Comparison of ENCODE assay signal across 8 mouse cellular contexts in the genomic region with DNA sequence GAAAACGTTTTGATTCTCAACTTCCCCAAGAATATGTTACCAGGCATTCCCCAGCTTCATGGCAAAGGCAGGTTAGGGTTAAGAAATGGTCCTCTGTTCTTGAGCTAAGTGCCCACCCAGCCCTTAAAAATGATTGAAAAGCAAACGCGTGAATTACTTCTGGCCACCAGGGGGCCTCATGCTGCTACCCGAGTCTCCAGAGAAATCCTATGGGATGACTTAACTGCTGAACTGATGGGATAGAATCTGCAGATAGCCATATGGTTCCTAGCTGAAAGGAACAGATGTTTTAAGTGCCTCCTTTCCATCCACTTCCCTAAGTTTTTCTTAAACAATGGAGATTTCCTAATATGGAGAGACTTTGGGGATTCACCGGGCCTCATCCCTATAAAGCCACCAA. TPM values are rescaled to one million over a fixed set of nuclear protein-coding genes. Genes with fewer than 3 reads are reported as not detected.
DNase-seq lines count a peak whose midpoint lies in the region; ATAC-seq and TF ChIP-seq lines count a peak whose summit lies in the region.
"Had no signal": no experiment of that assay in that cellular context is flagged by ENCODE, and none has a peak within 500 bp of the region (broad histone marks: within the 10 kb centered on the region; RNA-seq: fewer than 3 reads in every experiment).

No protein-coding gene starts in this region.

- no peak overlapping the region for H3K4me3 ChIP-seq in kidney, postnatal 0 days (replicated peaks; ENCODE audit: low read depth, low read length)
- no peak overlapping the region for H3K4me3 ChIP-seq in kidney, embryonic 14.5 days (ENCODE audit: low read length)
- H3K4me3 ChIP-seq in intestine, embryonic 14.5 days (ENCODE audit: low read depth, low read length) = no peak overlapping the region
- H3K4me3 ChIP-seq: limb, embryonic 13.5 days had no signal

- TF ChIP-seq CTCF in kidney, postnatal 0 days (IDR thresholded peaks at IDR 0.05; ENCODE audit: low read depth) = peak; percentile 80

- DNase-seq in kidney, postnatal 0 days (ENCODE audit: low spot score) = peak; percentile 80
- DNase-seq in MN1 (ENCODE audit: low spot score) = peak; percentile 31
- DNase-seq in adrenal gland, postnatal 36 days = peak; percentile 40 to 70
- peak; percentile 68 for DNase-seq in intestine, embryonic 14.5 days (ENCODE audit: low spot score)
- DNase-seq in lung, postnatal 36 days = peak; percentile 81
- DNase-seq in urinary bladder, postnatal 14 days (ENCODE audit: low spot score) = no peak

- H3K4me2 ChIP-seq in kidney, postnatal 0 days (ENCODE audit: low read length) = no peak overlapping the region
- no peak overlapping the region for H3K4me2 ChIP-seq in kidney, embryonic 14.5 days (replicated peaks; ENCODE audit: low read depth, low read length)
- no peak overlapping the region for H3K4me2 ChIP-seq in intestine, embryonic 14.5 days (ENCODE audit: low read length)
- H3K4me2 ChIP-seq: limb, embryonic 13.5 days had no signal

- no peaks in the 10 kb centered on the region for H3K27me3 ChIP-seq in kidney, postnatal 0 days (ENCODE audit: insufficient read depth, low read length)
- H3K27me3 ChIP-seq in kidney, embryonic 14.5 days (ENCODE audit: control insufficient read depth, insufficient read depth, low read length) = no peaks in the 10 kb centered on the region
- no peaks in the 10 kb centered on the region for H3K27me3 ChIP-seq in intestine, embryonic 14.5 days (replicated peaks; ENCODE audit: control insufficient read depth, insufficient read depth, low read length)
- H3K27me3 ChIP-seq: limb, embryonic 13.5 days had no signal

- H3K27ac ChIP-seq in kidney, postnatal 0 days = no peak overlapping the region
- no peak overlapping the region for H3K27ac ChIP-seq in kidney, embryonic 14.5 days (ENCODE audit: low read depth, low read length)
- H3K27ac ChIP-seq in intestine, embryonic 14.5 days (ENCODE audit: low read depth) = no peak overlapping the region
- H3K27ac ChIP-seq: limb, embryonic 13.5 days had no signal

- H3K9me3 ChIP-seq in kidney, postnatal 0 days (replicated peaks; ENCODE audit: low read length) = no peaks in the 10 kb centered on the region
- H3K9me3 ChIP-seq in kidney, embryonic 14.5 days (ENCODE audit: control insufficient read depth, low read length) = peaks cover 5% of the 10 kb centered on the region; the same call in 1 of the 2 replicates
- no peaks in the 10 kb centered on the region for H3K9me3 ChIP-seq in intestine, embryonic 14.5 days (ENCODE audit: control insufficient read depth, low read length)

- H3K36me3 ChIP-seq in kidney, postnatal 0 days (ENCODE audit: insufficient read depth, low read length) = no peaks in the 10 kb centered on the region
- H3K36me3 ChIP-seq in kidney, embryonic 14.5 days (ENCODE audit: control insufficient read depth, insufficient read depth, low read length) = 0 out of 2 replicates have a peak, but pooled peaks cover 3% of the 10 kb centered on the region
- H3K36me3 ChIP-seq in intestine, embryonic 14.5 days (ENCODE audit: control insufficient read depth, insufficient read depth, low read length) = 0 out of 2 replicates have a peak, but pooled peaks cover 7% of the 10 kb centered on the region

- no peak for ATAC-seq in kidney, postnatal 0 days (replicated peaks; ENCODE audit: low FRiP score, low read depth)
- ATAC-seq in kidney, embryonic 14.5 days (ENCODE audit: low FRiP score, low TSS enrichment) = no peak
- ATAC-seq in intestine, embryonic 14.5 days (replicated peaks; ENCODE audit: low FRiP score, low TSS enrichment, low read depth) = no peak

- WGBS in kidney, postnatal 0 days = 23% methylated on average over 5 of the region's 5 CpGs
- WGBS in kidney, embryonic 14.5 days = 21% methylated on average over 5 of the region's 5 CpGs
- WGBS in intestine, embryonic 14.5 days = 17% methylated on average over 5 of the region's 5 CpGs

- H3K9ac ChIP-seq in kidney, postnatal 0 days (ENCODE audit: low read depth, low read length) = no peak overlapping the region
- H3K9ac ChIP-seq in kidney, embryonic 14.5 days (ENCODE audit: low read depth, low read length) = no peak overlapping the region
- H3K9ac ChIP-seq in intestine, embryonic 14.5 days (ENCODE audit: low read length) = no peak overlapping the region
- H3K9ac ChIP-seq: limb, embryonic 13.5 days had no signal

- H3K4me1 ChIP-seq in kidney, postnatal 0 days (replicated peaks; ENCODE audit: insufficient read depth, low read length) = 0 out of 2 replicates have a peak, but pooled peaks cover 3% of the 10 kb centered on the region
- peaks cover 9% of the 10 kb centered on the region; the same call in 1 of the 2 replicates for H3K4me1 ChIP-seq in kidney, embryonic 14.5 days (ENCODE audit: control insufficient read depth, insufficient read depth, low read length)
- H3K4me1 ChIP-seq in intestine, embryonic 14.5 days (replicated peaks; ENCODE audit: control insufficient read depth, insufficient read depth, low read length) = peaks cover under 1% of the 10 kb centered on the region; the same call in 1 of the 2 replicates

RNA-seq across cellular contexts. Expression of a gene that starts 7.9 kb away (rescaled TPM):
- polyA plus RNA-seq in kidney, postnatal 0 days (2015; fragmentation: Nextera tagmentation; extraction: Ambion mirVana) = 37.3 and 37.9 TPM in 2 replicates
- polyA plus RNA-seq in kidney, embryonic 14.5 days (2014; fragmentation: Nextera tagmentation; extraction: Ambion mirVana) = 20.5 and 23.3 TPM in 2 replicates
- total RNA-seq in adrenal gland, postnatal 36 days (2021) = 1 to 10 TPM; 3.3 to 7.1 TPM
- polyA plus RNA-seq in intestine, embryonic 14.5 days (2014; fragmentation: Nextera tagmentation; extraction: Ambion mirVana) = 17.3 and 19.2 TPM in 2 replicates

RNA-seq across cellular contexts. Expression of a gene that starts 35.3 kb away (rescaled TPM):
- polyA plus RNA-seq in kidney, postnatal 0 days (2015; fragmentation: Nextera tagmentation; extraction: Ambion mirVana) = 11.7 and 13.9 TPM in 2 replicates
- polyA plus RNA-seq in kidney, embryonic 14.5 days (2014; fragmentation: Nextera tagmentation; extraction: Ambion mirVana) = 7.1 and 9.8 TPM in 2 replicates
- total RNA-seq in adrenal gland, postnatal 36 days (2021) = 1 to 10 TPM; 5.0 to 9.0 TPM
- polyA plus RNA-seq in intestine, embryonic 14.5 days (2014; fragmentation: Nextera tagmentation; extraction: Ambion mirVana) = 9.7 and 10.4 TPM in 2 replicates
